Mouse (Mus musculus) cortical plate, adult 2 months (tissue): Measurements from ENCODE around the gene Cggbp1.

Experiments used
- CTCF ChIP-seq: fragments of 200-500 bp; IDR thresholded peaks from 2 replicates; pipeline ENCODE4 v1.5.1; 2011; ENCODE audit warnings: mild to moderate bottlenecking, control low read depth, low read length; ENCODE audit not compliant: insufficient read depth; ENCODE audit errors: extremely low read depth
- POLR2A ChIP-seq: fragments of 200-500 bp; IDR thresholded peaks from 2 replicates; pipeline ENCODE4 v1.6.1; 2011; ENCODE audit warnings: mild to moderate bottlenecking, low read length, control low read depth; ENCODE audit not compliant: insufficient read depth; ENCODE audit errors: extremely low read depth

DNA sequence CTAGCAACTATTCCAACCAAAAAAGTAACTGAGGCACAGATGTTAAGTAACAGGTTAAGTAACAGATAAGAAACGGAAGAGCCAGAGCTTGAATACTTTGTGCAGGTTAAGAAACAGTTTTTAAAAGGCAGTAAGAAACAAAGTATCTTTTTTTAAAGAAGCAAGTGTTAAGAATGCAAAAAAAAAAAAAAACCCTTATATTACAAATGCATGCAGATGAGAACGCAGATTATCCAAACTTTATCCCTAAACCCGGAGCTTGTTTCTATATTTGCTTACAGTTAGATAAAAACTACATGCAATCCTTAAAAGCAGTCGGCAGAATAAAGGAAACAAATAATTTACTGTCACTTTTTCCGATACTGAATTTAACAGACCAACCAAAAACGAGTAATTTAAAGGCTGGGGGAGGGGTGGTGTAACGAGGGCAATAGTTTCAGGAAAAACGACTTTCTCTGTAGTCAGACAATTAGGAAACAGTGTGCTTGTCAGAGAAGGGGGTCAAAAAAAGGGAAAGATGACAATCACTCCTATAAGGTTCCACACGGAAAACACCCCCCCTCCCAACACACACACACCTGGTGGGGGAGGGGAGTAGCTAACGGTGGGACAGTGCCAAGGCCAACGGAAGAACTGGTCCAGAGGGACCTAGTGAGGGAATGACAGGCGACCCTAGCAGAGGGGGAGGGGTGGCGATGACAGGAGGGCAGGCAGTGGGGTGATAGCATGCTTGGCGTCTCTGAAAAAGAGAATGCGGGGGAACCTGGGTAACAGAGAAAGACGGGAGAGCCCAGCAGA, 1.3 kb upstream of the Cggbp1 start:
- TF ChIP-seq CTCF (no peak), POLR2A (no peak)
